Mouse (Mus musculus) inflammation-experienced regulatory T-cells, adult 6 months (primary cell): ENCODE measurements around the gene Muc3. TPM values are rescaled to one million over a fixed set of nuclear protein-coding genes. Genes with fewer than 3 reads are reported as not detected.

Experiments
- ATAC-seq: one replicate; pipeline ENCODE4 v1.8.0; 2017
- polyA plus RNA-seq, 3 experiments: library from polyadenylated mRNA; unstranded; fragments of 100-300 nt; shearing (Covaris generic); gene quantifications; one replicate each; pipeline ENCODE4 v1.2.1; 2017

The Muc3 gene
- polyA plus RNA-seq, 3 experiments from 2014 or later, result not detected

DNA sequence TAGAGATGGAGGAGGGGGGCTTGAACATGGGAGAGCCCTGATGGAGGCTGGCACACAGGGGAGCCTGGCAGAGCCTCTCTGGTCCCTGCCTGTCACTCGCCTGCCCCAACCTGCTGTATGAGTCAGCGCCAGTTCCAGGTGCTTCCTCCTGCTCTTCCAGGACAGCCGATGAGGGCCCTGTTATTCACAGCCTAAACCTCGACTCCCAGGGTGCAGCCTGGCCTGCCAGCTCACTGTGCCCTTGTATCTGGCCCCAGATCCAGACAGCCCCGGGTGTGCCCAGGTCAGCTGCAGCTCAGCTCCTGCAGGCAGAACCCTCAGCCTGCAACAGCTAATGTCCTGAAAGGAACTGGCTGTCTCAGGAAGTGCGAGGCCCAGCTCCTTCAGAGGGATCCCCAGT, 57.6 kb downstream of the Muc3 start:
- ATAC-seq, result no peak

- no peak for ATAC-seq
These were observed 58.3 kb downstream of the Muc3 start for GRCm38 (mm10) chr5:137090870-137091269.

DNA sequence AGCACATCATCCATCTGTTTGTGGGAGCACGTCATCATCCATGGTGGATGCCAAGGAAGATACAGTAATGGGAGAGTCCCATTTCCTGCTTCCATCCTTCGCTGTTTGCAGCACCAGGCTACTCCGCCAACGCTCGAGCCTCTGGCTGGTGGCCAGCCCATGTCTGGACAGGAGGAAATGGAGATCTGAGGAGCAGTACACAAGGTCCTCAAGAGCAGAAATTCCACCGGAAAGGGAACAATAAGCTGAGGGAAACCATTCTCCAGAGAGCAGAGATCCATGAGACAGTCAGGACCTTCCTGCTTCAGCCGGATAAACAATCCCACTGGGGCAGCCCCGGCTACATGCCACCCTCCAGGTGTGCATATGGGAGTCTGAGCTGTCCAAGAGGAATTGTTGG, 61.7 kb downstream of the Muc3 start:
- ATAC-seq, result no peak

- no peak for ATAC-seq
These were observed 63.4 kb downstream of the Muc3 start for GRCm38 (mm10) chr5:137085731-137086130.

DNA sequence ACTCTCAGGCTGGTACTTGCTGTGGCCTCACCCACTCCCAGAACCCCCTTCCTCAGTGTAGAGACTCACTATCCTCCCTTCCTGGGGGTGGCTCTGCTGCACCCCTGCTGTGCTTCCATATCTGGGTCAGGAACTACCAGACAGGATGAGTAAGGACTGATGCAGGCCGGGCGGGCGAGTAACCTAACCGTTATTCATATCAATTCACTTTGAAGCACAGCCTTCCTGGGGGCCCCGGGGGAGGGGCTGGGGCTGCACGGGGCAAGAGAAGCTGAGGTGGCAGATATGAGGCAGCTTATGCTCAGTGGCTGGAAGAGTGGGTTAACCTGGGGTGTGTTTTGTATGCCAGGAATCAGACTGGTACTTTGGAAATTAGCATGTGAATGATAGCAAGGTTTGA, 64.1 kb downstream of the Muc3 start:
- ATAC-seq, result no peak

Other genes starting within 250 kb of the Muc3 start
- gene Ift22, start 241.2 kb downstream of the Muc3 start, polyA plus RNA-seq, result 10 to 100 TPM in 2 of 3 experiments, 1 to 10 TPM in 1; 8.0 to 13.1 (median 11.1) TPM
- 100 to 1,000 TPM; 413 to 465 (median 425) TPM for gene Fis1, start 196.0 kb downstream of the Muc3 start, polyA plus RNA-seq
- not detected for gene Cldn15, start 182.7 kb downstream of the Muc3 start, polyA plus RNA-seq
- gene Plod3, start 162.3 kb downstream of the Muc3 start, polyA plus RNA-seq, result 1 to 10 TPM; 4.7 to 6.7 (median 5.1) TPM
- gene Znhit1, start 161.3 kb downstream of the Muc3 start, polyA plus RNA-seq, result 10 to 100 TPM; 52.8 to 60.9 (median 60.7) TPM
- not detected for gene Vgf, start 122.9 kb downstream of the Muc3 start, polyA plus RNA-seq
- gene Ap1s1, start 103.2 kb downstream of the Muc3 start, polyA plus RNA-seq, result 100 to 1,000 TPM in 1 of 3 experiments, 10 to 100 TPM in 2; 66.7 to 117 (median 68.0) TPM
- gene Serpine1, start 77.1 kb downstream of the Muc3 start, polyA plus RNA-seq, result not detected
- gene Trim56, start 33.1 kb downstream of the Muc3 start, polyA plus RNA-seq, result 10 to 100 TPM; 12.2 to 16.5 (median 15.0) TPM
- gene Muc3a, start 63.1 kb upstream of the Muc3 start, polyA plus RNA-seq, result 1 to 10 TPM; 2.3 to 4.8 (median 4.2) TPM
- not detected for gene Ache, start 138.2 kb upstream of the Muc3 start, polyA plus RNA-seq
- gene Ufsp1, start 145.3 kb upstream of the Muc3 start, polyA plus RNA-seq, result 1 to 10 TPM in 2 of 3 experiments, under 1 TPM in 1; 0.32 to 2.0 (median 1.5) TPM
- 10 to 100 TPM; 58.1 to 76.1 (median 61.2) TPM for gene Srrt, start 158.4 kb upstream of the Muc3 start, polyA plus RNA-seq
- gene Trip6, start 165.1 kb upstream of the Muc3 start, polyA plus RNA-seq, result 1 to 10 TPM; 1.4 to 1.7 (median 1.6) TPM
- 10 to 100 TPM in 2 of 3 experiments, 1 to 10 TPM in 1; 6.0 to 15.2 (median 11.0) TPM for gene Slc12a9, start 184.3 kb upstream of the Muc3 start, polyA plus RNA-seq
- not detected for gene Ephb4, start 200.8 kb upstream of the Muc3 start, polyA plus RNA-seq